Mouse (Mus musculus): Measurements from ENCODE around the gene Olfr711. TPM values are rescaled to one million over a fixed set of nuclear protein-coding genes. Genes with fewer than 3 reads are reported as not detected.
"Not testable (repeated sequence)": the region's sequence is repeated elsewhere in the genome, so short reads cannot be mapped to it uniquely, and the experiment has no call there.

Gene Olfr711
- total RNA-seq (2022), result not detected

GRCm38 (mm10) chr7:106975353-106975752, at the start of gene Olfr711:
TSS of gene Olfr711 (minus strand) at chr7:106975453.
- DNase-seq (ENCODE audit: low spot score in 2 of 2), result no peak

- DNase-seq (ENCODE audit: low spot score in 2 of 2), result no peak
These were observed 30.7 kb upstream of the Olfr711 start, which contains the start of gene Olfr2 for GRCm38 (mm10) chr7:107005972-107006371. TSS of gene Olfr2 (minus strand) at chr7:107006072.

DNA sequence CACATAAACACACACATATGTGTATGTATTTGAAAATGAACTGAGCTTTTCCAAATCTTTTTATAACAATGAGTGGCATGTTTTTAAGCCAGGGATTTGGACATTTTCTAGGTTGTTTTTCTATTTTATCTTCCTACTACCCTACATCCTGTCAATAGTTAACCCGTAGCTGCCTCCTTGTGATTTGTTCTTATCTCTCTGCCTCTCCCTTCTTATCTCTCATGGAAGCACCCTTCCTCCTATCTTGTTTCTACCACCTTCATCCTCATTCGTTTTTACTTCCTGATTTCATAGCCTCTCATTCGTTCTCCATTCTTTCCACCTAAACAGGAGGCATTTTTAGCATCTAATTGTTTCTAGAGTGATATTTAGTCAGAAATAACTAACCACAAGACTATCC, 28.9 kb upstream of the Olfr711 start:
- DNase-seq (ENCODE audit: low spot score in 2 of 2), result no peak

- no peak for DNase-seq (ENCODE audit: low spot score in 2 of 2)
These were observed 25.5 kb upstream of the Olfr711 start for GRCm38 (mm10) chr7:107000798-107001197.

DNA sequence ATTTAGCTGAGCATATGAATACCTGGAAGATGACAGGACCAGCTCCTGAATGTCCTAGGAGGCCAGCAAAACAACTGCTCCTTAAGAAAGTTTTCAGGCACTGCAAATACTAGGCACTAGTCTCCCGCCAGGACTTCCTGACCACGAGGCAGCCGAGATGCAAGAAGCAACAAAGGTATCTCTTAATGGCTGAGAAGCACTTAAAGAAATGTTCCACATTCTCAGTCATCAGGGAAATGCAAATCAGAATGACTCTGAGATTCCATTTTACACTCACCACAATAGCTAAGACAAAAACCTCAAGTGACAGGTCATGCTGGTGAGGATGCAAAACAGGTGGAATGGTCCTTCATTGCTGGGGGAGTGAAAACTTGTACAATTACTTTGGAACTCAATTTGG, 10.0 kb upstream of the Olfr711 start:
- DNase-seq (ENCODE audit: low spot score in 2 of 2), result no peak

- DNase-seq (ENCODE audit: low spot score in 2 of 2), result not testable (repeated sequence)
These were observed 7.8 kb downstream of the Olfr711 start for GRCm38 (mm10) chr7:106967503-106967902.

DNA sequence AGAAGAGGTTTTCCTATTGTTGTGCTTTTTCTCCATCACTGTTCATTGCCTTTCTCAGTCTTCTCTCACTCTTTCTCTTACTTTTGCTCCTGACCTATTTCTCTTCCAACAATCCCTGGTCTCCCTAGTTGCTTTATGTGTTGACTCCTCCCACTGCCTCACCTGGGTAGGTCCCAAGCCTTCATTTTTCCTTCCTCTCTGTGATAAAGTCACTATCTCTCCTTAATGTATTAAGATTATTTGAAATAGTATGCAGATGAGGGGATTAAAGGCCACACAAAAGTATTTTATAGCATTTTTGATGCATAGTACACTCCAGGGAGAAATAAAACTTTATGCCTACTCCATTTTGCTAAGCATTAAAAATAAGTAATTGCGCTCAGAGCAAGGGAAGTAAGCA, 11.4 kb downstream of the Olfr711 start, which contains the start of gene Olfr6:
Gene Olfr6, minus strand, starts transcription at position 101 of the 400 bp plus-strand sequence.
- DNase-seq (ENCODE audit: low spot score in 2 of 2), result no peak

DNA sequence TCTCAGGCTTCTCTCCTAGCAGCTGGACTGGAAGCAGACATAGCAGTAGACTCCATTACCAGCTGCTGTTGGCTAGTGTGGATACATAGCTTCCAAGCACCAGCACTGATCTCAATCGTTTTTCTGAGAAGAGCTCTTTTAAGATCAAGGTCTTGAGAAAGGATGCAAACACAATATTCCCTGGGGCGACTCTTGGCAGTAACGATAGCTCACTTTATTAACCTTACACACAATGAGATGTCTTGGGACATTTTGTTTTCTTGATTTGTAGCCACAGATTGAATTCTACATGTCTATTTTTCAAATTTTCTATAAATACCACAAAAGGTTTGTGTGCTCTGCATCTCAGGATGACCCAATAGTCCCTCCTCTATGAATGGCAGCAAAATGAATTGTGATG, 27.0 kb downstream of the Olfr711 start, which contains the start of gene Olfr710:
Gene Olfr710, minus strand, starts transcription at position 101 of the 400 bp plus-strand sequence.
- DNase-seq (ENCODE audit: low spot score in 2 of 2), result no peak

DNA sequence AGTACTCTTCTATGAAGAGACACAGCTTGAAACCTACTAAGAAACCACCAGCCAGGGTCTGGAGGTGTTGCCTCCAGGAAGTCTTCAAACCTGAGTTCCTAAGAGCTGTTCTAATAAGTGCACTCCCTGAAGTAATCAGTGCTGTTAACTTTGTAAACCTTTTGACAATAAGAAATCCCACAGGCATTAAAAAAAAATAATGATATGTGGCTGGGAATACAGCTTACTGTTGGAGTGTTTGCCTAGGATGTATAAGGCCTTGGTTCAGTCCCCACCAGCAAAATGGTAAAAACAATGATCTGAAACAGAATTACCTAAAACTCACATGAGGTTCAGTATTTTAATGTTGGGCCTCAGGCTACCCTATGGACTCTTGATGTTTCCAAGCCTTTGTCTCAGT, 43.1 kb downstream of the Olfr711 start, which contains the start of gene Olfr709-ps1:
Gene Olfr709-ps1, minus strand, starts transcription at position 101 of the 400 bp plus-strand sequence.
- no peak for DNase-seq (ENCODE audit: low spot score in 2 of 2)

GRCm38 (mm10) chr7:106920961-106921360, 54.3 kb downstream of the Olfr711 start:
- DNase-seq (ENCODE audit: low spot score in 2 of 2), result not testable (repeated sequence)

Other genes with a start within 250 kb of the Olfr711 start
- not detected for gene Olfr697, start 233.0 kb downstream of the Olfr711 start, total RNA-seq (2022)
- gene Olfr698, start 220.1 kb downstream of the Olfr711 start, total RNA-seq (2022), result not detected
- not detected for gene Olfr699, start 182.3 kb downstream of the Olfr711 start, total RNA-seq (2022)
- not detected for gene Olfr700, start 166.6 kb downstream of the Olfr711 start, total RNA-seq (2022)
- not detected for gene Olfr701, start 161.3 kb downstream of the Olfr711 start, total RNA-seq (2022)
- not detected for gene Olfr702, start 141.6 kb downstream of the Olfr711 start, total RNA-seq (2022)
- gene Olfr703, start 132.1 kb downstream of the Olfr711 start, total RNA-seq (2022), result not detected
- gene Olfr704, start 112.3 kb downstream of the Olfr711 start, total RNA-seq (2022), result not detected
- not detected for gene Olfr705, start 98.6 kb downstream of the Olfr711 start, total RNA-seq (2022)
- not detected for gene Olfr706, start 87.3 kb downstream of the Olfr711 start, total RNA-seq (2022)
- gene Olfr707, start 74.2 kb downstream of the Olfr711 start, total RNA-seq (2022), result not detected
- gene Olfr1532-ps1, start 67.5 kb downstream of the Olfr711 start, total RNA-seq (2022), result not detected
- not detected for gene Olfr709-ps1, start 43.2 kb downstream of the Olfr711 start, total RNA-seq (2022)
- gene Olfr710, start 27.1 kb downstream of the Olfr711 start, total RNA-seq (2022), result not detected
- gene Olfr6, start 11.5 kb downstream of the Olfr711 start, total RNA-seq (2022), result not detected
- gene Olfr2, start 30.6 kb upstream of the Olfr711 start, total RNA-seq (2022), result not detected
- gene Olfr713, start 55.7 kb upstream of the Olfr711 start, total RNA-seq (2022), result not detected
- gene Olfr714, start 95.5 kb upstream of the Olfr711 start, total RNA-seq (2022), result not detected
- not detected for gene Olfr17, start 117.8 kb upstream of the Olfr711 start, total RNA-seq (2022)
- not detected for gene Olfr715b, start 134.9 kb upstream of the Olfr711 start, total RNA-seq (2022)
- not detected for gene Olfr715, start 155.6 kb upstream of the Olfr711 start, total RNA-seq (2022)
- not detected for gene Olfr716, start 162.9 kb upstream of the Olfr711 start, total RNA-seq (2022)
- not detected for gene Nlrp14, start 191.5 kb upstream of the Olfr711 start, total RNA-seq (2022)
- not detected for gene Rbmxl2, start 234.0 kb upstream of the Olfr711 start, total RNA-seq (2022)

Measured in gastrocnemius, adult 8-10 months (tissue).